Mouse (Mus musculus) liver, adult 2 months (tissue): ENCODE results near the gene Ptprn2.

ENCODE experiments used
- CTCF ChIP-seq: fragments of 200-500 bp; IDR thresholded peaks from 2 replicates; pipeline ENCODE4 v1.5.1; 2011; ENCODE audit warnings: low read depth, low read length, control low read depth
- POLR2A ChIP-seq: fragments of 200-500 bp; IDR thresholded peaks from 2 replicates; pipeline ENCODE4 v1.6.1; 2011; ENCODE audit warnings: low read length, control low read depth; ENCODE audit not compliant: insufficient read depth; ENCODE audit errors: extremely low read depth

GRCm38 (mm10) chr12:116628992-116629391, 143.5 kb downstream of the Ptprn2 start:
- TF ChIP-seq POLR2A (no peak), CTCF (no peak)
